Mouse (Mus musculus): Measurements from ENCODE around the gene 2010111I01Rik.
A peak's percentile ranks its signal among the peaks of the same experiment; 100 is the strongest.

2010111I01Rik gene

GRCm38 (mm10) chr13:63243586-63243985, 278.9 kb downstream of the 2010111I01Rik start:
- DNase-seq (ENCODE audit: low spot score): no peak

GRCm38 (mm10) chr13:63244425-63244824, 279.7 kb downstream of the 2010111I01Rik start:
- no peak for DNase-seq (ENCODE audit: low spot score)

GRCm38 (mm10) chr13:63245218-63245617, 280.5 kb downstream of the 2010111I01Rik start:
- DNase-seq (ENCODE audit: low spot score): no peak

- DNase-seq (ENCODE audit: low spot score): no peak
Measured at GRCm38 (mm10) chr13:63245812-63246211, 281.1 kb downstream of the 2010111I01Rik start.

- no peak for DNase-seq (ENCODE audit: low spot score)
Measured at GRCm38 (mm10) chr13:63246332-63246940, 281.7 kb downstream of the 2010111I01Rik start.

- no peak for DNase-seq (ENCODE audit: low spot score)
Measured at GRCm38 (mm10) chr13:63247041-63247440, 282.3 kb downstream of the 2010111I01Rik start.

GRCm38 (mm10) chr13:63247631-63248030, 282.9 kb downstream of the 2010111I01Rik start:
- no peak for DNase-seq (ENCODE audit: low spot score)

GRCm38 (mm10) chr13:63248318-63248717, 283.6 kb downstream of the 2010111I01Rik start:
- DNase-seq (ENCODE audit: low spot score): no peak

- DNase-seq (ENCODE audit: low spot score): no peak
Measured at GRCm38 (mm10) chr13:63249171-63249570, 284.5 kb downstream of the 2010111I01Rik start.

- DNase-seq (ENCODE audit: low spot score): no peak
Measured at GRCm38 (mm10) chr13:63249741-63250431, 285.2 kb downstream of the 2010111I01Rik start.

GRCm38 (mm10) chr13:63250441-63250980, 285.8 kb downstream of the 2010111I01Rik start:
- DNase-seq (ENCODE audit: low spot score): no peak

- no peak for DNase-seq (ENCODE audit: low spot score)
Measured at GRCm38 (mm10) chr13:63251118-63251889, 286.6 kb downstream of the 2010111I01Rik start.

- no peak for DNase-seq (ENCODE audit: low spot score)
Measured at GRCm38 (mm10) chr13:63252295-63253010, 287.8 kb downstream of the 2010111I01Rik start.

- DNase-seq (ENCODE audit: low spot score): no peak
Measured at GRCm38 (mm10) chr13:63253147-63253546, 288.5 kb downstream of the 2010111I01Rik start.

- DNase-seq (ENCODE audit: low spot score): no peak
Measured at GRCm38 (mm10) chr13:63253886-63254636, 289.4 kb downstream of the 2010111I01Rik start.

GRCm38 (mm10) chr13:63255519-63256011, 290.9 kb downstream of the 2010111I01Rik start:
- peak; percentile 87 for DNase-seq (ENCODE audit: low spot score)

- no peak for DNase-seq (ENCODE audit: low spot score)
Measured at GRCm38 (mm10) chr13:63256146-63256545, 291.5 kb downstream of the 2010111I01Rik start.

GRCm38 (mm10) chr13:63256807-63257206, 292.1 kb downstream of the 2010111I01Rik start:
- DNase-seq (ENCODE audit: low spot score): peak; percentile 86

GRCm38 (mm10) chr13:63258167-63258582, 293.5 kb downstream of the 2010111I01Rik start:
- no peak for DNase-seq (ENCODE audit: low spot score)

GRCm38 (mm10) chr13:63258671-63259070, 294.0 kb downstream of the 2010111I01Rik start:
- no peak for DNase-seq (ENCODE audit: low spot score)

- DNase-seq (ENCODE audit: low spot score): no peak
Measured at GRCm38 (mm10) chr13:63260133-63260532, 295.4 kb downstream of the 2010111I01Rik start.
